Mouse (Mus musculus) spleen, adult 2 months (tissue): ENCODE results near the gene Vwa3b.

Experiments
- CTCF ChIP-seq: fragments of 200-500 bp; IDR thresholded peaks from 2 replicates; pipeline ENCODE4 v1.5.1; 2011; ENCODE audit warnings: mild to moderate bottlenecking, inconsistent platforms; ENCODE audit not compliant: insufficient read depth, insufficient read length, insufficient replicate concordance; ENCODE audit errors: extremely low read depth
- POLR2A ChIP-seq: fragments of 200-500 bp; IDR thresholded peaks from 2 replicates; pipeline ENCODE4 v1.6.1; 2011; ENCODE audit warnings: low read depth, low read length, inconsistent platforms

GRCm38 (mm10) chr1:37049159-37049558, 22.8 kb downstream of the Vwa3b start:
- no peak for TF ChIP-seq POLR2A
- no peak for TF ChIP-seq CTCF
